Mouse (Mus musculus) lung, adult 2 months (tissue): ENCODE results near the gene Hecw2.

Experiments
- CTCF ChIP-seq: fragments of 200-500 bp; IDR thresholded peaks from 2 replicates; pipeline ENCODE4 v1.5.1; 2011; ENCODE audit warnings: mild to moderate bottlenecking, low read length, control low read depth; ENCODE audit not compliant: insufficient read depth
- POLR2A ChIP-seq: fragments of 200-500 bp; IDR thresholded peaks from 2 replicates; pipeline ENCODE4 v1.6.1; 2011; ENCODE audit warnings: low read depth, mild to moderate bottlenecking, control low read depth, low read length, borderline replicate concordance; ENCODE audit errors: extremely low read depth

GRCm38 (mm10) chr1:54003288-54003687 lies 191.7 kb downstream of the Hecw2 start:
- TF ChIP-seq CTCF (no peak), POLR2A (no peak)
